Mouse (Mus musculus): ENCODE results near the gene Obp2a. TPM values are rescaled to one million over a fixed set of nuclear protein-coding genes. Genes with fewer than 3 reads are reported as not detected.
"Not testable (repeated sequence)": the region's sequence is repeated elsewhere in the genome, so short reads cannot be mapped to it uniquely, and the experiment has no call there.

The Obp2a gene
- 0.24 TPM in 1 of 2 replicates, not detected in the other for polyA plus RNA-seq (2015; fragmentation: Nextera tagmentation; extraction: Ambion mirVana)

DNA sequence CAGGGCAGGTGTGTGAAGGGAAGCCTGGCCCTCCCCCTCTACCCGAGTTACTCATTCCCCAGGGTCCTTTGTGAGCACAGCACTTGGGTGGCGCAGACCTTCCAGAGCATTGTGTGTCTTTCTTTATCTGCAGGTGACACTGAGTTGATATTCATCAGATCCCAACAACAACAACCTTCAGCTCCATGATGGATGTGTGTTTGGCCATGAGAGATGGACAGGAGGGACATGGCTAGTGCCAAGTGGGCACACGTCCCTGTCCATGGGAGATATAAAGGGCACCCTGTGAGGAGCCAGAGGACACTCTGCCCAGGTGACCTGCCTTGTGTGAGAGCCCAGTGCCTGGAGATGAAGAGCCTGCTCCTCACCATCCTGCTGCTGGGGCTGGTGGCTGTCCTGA is at the start of gene Obp2a:
Gene Obp2a (plus strand): TSS at position 301 of the 400 bp plus-strand sequence.
- not testable (repeated sequence) for ATAC-seq (ENCODE audit: low FRiP score, low TSS enrichment); H3K4me3 ChIP-seq (ENCODE audit: low read length); H3K9ac ChIP-seq (replicated peaks; ENCODE audit: low read length); H3K27ac ChIP-seq (ENCODE audit: low read length); H3K9me3 ChIP-seq (ENCODE audit: low read length); H3K4me1 ChIP-seq (ENCODE audit: insufficient read depth, low read length); H3K36me3 ChIP-seq (ENCODE audit: insufficient read depth, low read length); H3K27me3 ChIP-seq (ENCODE audit: insufficient read depth, low read length); H3K4me2 ChIP-seq (replicated peaks; ENCODE audit: low read depth, low read length)
- 86% methylated on average over 3 of the region's 3 CpGs for WGBS

DNA sequence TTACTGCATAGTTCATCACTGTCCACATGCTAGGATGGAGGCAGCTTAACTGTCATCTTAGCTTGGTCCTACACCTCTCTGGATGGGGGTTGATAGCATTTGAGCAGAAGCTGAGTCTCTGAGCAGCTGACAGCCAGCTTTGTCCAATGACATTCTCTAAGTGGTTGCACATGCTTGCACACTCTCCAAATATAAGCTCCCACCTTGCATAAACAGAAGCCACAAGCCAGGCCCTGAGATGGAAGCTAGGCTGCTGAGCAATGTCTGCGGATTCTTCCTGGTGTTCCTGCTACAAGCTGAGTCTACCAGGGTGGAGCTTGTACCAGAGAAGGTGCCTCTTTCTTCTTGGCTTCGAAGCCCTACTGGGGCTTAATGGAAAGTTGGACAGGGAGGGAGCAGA is 46.9 kb upstream of the Obp2a start, which contains the start of gene Lcn8:
Gene Lcn8 (plus strand): TSS at position 219 of the 400 bp plus-strand sequence.
- no peaks in the 10 kb centered on the region for H3K36me3 ChIP-seq (ENCODE audit: insufficient read depth, low read length)
- no peak within 1 kb of the TSS for H3K4me3 ChIP-seq (ENCODE audit: low read length)
- 79% methylated on average over 2 of the region's 2 CpGs for WGBS
- no peak within 1 kb of the TSS for H3K9ac ChIP-seq (replicated peaks; ENCODE audit: low read length)
- no peaks in the 10 kb centered on the region for H3K4me1 ChIP-seq (ENCODE audit: insufficient read depth, low read length)
- ATAC-seq (ENCODE audit: low FRiP score, low TSS enrichment): no peak
- H3K27ac ChIP-seq (ENCODE audit: low read length): no peak within 1 kb of the TSS
- no peaks in the 10 kb centered on the region for H3K27me3 ChIP-seq (ENCODE audit: insufficient read depth, low read length)
- H3K4me2 ChIP-seq (replicated peaks; ENCODE audit: low read depth, low read length): no peak within 1 kb of the TSS
- no peaks in the 10 kb centered on the region for H3K9me3 ChIP-seq (ENCODE audit: low read length)

DNA sequence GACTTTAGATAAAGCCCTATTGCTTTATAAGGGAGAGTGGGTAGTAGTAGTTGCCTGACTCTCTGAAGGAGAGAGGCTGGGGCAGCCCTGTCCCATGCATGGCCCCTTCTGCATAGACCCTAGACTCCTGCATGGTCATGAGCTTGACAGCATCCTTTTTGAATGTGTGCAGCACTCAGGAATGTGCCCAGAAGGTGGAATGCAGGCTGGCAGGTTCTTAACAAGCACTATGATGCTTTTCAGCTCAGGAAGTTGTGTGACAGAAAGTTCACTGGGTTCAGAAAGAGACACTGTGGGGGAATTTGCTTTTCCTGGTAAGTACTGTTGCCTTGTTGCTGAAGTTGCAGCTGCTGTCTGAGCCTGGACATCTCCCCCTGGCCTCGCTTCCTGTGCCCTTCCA is 45.3 kb upstream of the Obp2a start:
- Histone ChIP-seq H3K27me3 (ENCODE audit: insufficient read depth, low read length) (no peaks in the 10 kb centered on the region), H3K9ac (replicated peaks; ENCODE audit: low read length) (no peak overlapping the region), H3K36me3 (ENCODE audit: insufficient read depth, low read length) (no peaks in the 10 kb centered on the region), H3K4me3 (ENCODE audit: low read length) (no peak overlapping the region), H3K4me2 (replicated peaks; ENCODE audit: low read depth, low read length) (no peak overlapping the region), H3K4me1 (ENCODE audit: insufficient read depth, low read length) (no peaks in the 10 kb centered on the region), H3K27ac (ENCODE audit: low read length) (no peak overlapping the region), H3K9me3 (ENCODE audit: low read length) (no peaks in the 10 kb centered on the region)
- 44% methylated on average over 1 of the region's 1 CpGs for WGBS
- ATAC-seq (ENCODE audit: low FRiP score, low TSS enrichment): no peak

DNA sequence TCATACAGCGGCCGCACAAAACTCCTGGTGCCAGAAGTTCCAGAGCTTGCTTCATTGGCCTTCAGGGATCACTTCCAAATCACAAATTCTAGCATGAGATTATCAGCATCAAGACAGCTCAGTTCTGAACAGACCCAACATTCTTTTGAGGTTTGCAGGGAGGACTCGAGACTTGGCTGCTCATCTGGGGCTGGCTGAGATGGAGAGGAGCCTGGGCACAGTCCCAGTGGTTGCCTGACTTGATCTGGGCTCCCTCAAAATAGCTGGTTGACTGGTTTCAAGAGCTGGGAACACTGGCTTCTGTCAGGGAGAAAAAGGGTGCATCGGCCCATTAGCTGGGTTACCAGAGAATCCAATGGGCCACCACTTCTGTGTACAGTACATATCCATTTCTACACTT is 43.2 kb upstream of the Obp2a start:
- Histone ChIP-seq H3K4me1 (ENCODE audit: insufficient read depth, low read length) (no peaks in the 10 kb centered on the region), H3K27ac (ENCODE audit: low read length) (no peak overlapping the region), H3K9ac (replicated peaks; ENCODE audit: low read length) (no peak overlapping the region), H3K36me3 (ENCODE audit: insufficient read depth, low read length) (no peaks in the 10 kb centered on the region), H3K27me3 (ENCODE audit: insufficient read depth, low read length) (no peaks in the 10 kb centered on the region), H3K4me2 (replicated peaks; ENCODE audit: low read depth, low read length) (no peak overlapping the region), H3K4me3 (ENCODE audit: low read length) (no peak overlapping the region), H3K9me3 (ENCODE audit: low read length) (no peaks in the 10 kb centered on the region)
- ATAC-seq (ENCODE audit: low FRiP score, low TSS enrichment): no peak
- 86% methylated on average over 4 of the region's 4 CpGs for WGBS

DNA sequence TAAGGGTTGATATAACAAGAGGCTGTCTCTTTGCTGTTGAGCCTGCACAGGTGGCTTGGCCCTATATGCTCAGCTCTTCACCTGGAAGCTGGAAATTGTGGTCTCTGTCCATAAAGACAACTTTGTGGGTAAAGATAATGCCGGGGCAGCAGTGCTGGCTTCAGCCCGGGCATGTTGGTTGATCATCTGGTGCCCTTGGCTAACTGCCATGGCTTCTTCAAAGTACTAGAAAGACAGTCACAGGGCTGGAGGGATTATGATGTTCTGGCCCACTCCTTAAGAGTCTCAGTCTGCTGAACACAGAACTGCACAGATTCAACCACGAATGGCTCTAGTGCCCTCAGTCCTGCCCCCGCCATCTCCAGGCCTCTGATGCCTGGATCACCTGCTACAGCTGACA is 42.6 kb upstream of the Obp2a start:
- Histone ChIP-seq H3K4me3 (ENCODE audit: low read length) (no peak overlapping the region), H3K4me2 (replicated peaks; ENCODE audit: low read depth, low read length) (no peak overlapping the region), H3K9me3 (ENCODE audit: low read length) (no peaks in the 10 kb centered on the region), H3K36me3 (ENCODE audit: insufficient read depth, low read length) (no peaks in the 10 kb centered on the region), H3K27me3 (ENCODE audit: insufficient read depth, low read length) (no peaks in the 10 kb centered on the region), H3K4me1 (ENCODE audit: insufficient read depth, low read length) (no peaks in the 10 kb centered on the region), H3K9ac (replicated peaks; ENCODE audit: low read length) (no peak overlapping the region), H3K27ac (ENCODE audit: low read length) (no peak overlapping the region)
- no peak for ATAC-seq (ENCODE audit: low FRiP score, low TSS enrichment)
- 83% methylated on average over 4 of the region's 4 CpGs for WGBS

DNA sequence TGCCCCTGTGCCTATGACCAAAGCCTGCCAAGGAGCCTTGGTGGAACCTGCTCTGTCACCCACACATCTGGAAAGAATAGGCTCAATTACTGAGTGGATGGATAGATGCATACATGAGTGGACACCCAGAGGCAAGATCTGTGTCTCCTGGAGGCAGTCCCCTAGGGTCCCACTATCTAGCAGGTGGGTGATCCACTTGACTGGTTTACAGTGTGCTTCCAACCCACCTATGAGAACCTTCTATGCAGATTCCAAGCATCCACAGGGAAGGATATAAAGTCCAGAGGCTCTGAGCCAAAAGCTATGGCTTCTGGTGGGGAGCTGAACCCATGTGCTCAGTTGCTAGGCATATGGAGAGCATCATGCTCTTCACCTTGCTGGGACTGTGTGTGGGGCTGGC is 42.2 kb upstream of the Obp2a start, which contains the start of gene Lcn5:
Gene Lcn5 (plus strand): TSS at position 301 of the 400 bp plus-strand sequence.
- no peak for ATAC-seq (ENCODE audit: low FRiP score, low TSS enrichment)
- no peaks in the 10 kb centered on the region for H3K4me1 ChIP-seq (ENCODE audit: insufficient read depth, low read length)
- H3K4me2 ChIP-seq (replicated peaks; ENCODE audit: low read depth, low read length): no peak within 1 kb of the TSS
- no peaks in the 10 kb centered on the region for H3K9me3 ChIP-seq (ENCODE audit: low read length)
- no peak within 1 kb of the TSS for H3K9ac ChIP-seq (replicated peaks; ENCODE audit: low read length)
- no peaks in the 10 kb centered on the region for H3K36me3 ChIP-seq (ENCODE audit: insufficient read depth, low read length)
- no peak within 1 kb of the TSS for H3K27ac ChIP-seq (ENCODE audit: low read length)
- H3K27me3 ChIP-seq (ENCODE audit: insufficient read depth, low read length): no peaks in the 10 kb centered on the region
- no peak within 1 kb of the TSS for H3K4me3 ChIP-seq (ENCODE audit: low read length)

DNA sequence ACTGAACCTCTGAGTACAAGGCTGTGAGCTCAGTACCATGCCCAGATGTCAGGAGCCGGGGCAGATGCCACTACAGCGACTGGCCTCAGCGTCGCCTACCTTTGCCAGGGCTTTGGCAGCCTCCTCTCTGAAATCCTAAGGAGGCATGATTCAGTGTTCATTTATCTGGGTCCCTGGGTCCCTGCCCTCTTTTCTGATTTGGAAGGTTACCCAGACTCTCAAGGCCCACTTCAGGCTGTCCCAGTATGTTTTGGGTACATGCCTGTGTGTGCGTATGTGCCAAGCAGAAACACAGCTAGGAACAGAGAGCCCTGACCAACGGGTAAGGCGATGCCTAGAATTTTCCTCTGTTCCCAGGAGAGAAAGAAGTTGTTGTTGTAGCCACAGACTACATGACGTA is 39.6 kb upstream of the Obp2a start:
- Histone ChIP-seq H3K4me2 (replicated peaks; ENCODE audit: low read depth, low read length) (no peak overlapping the region), H3K27me3 (ENCODE audit: insufficient read depth, low read length) (no peaks in the 10 kb centered on the region), H3K9me3 (ENCODE audit: low read length) (no peaks in the 10 kb centered on the region), H3K27ac (ENCODE audit: low read length) (no peak overlapping the region), H3K36me3 (ENCODE audit: insufficient read depth, low read length) (no peaks in the 10 kb centered on the region), H3K4me3 (ENCODE audit: low read length) (no peak overlapping the region), H3K9ac (replicated peaks; ENCODE audit: low read length) (no peak overlapping the region), H3K4me1 (ENCODE audit: insufficient read depth, low read length) (no peaks in the 10 kb centered on the region)
- 76% methylated on average over 8 of the region's 8 CpGs for WGBS
- no peak for ATAC-seq (ENCODE audit: low FRiP score, low TSS enrichment)

DNA sequence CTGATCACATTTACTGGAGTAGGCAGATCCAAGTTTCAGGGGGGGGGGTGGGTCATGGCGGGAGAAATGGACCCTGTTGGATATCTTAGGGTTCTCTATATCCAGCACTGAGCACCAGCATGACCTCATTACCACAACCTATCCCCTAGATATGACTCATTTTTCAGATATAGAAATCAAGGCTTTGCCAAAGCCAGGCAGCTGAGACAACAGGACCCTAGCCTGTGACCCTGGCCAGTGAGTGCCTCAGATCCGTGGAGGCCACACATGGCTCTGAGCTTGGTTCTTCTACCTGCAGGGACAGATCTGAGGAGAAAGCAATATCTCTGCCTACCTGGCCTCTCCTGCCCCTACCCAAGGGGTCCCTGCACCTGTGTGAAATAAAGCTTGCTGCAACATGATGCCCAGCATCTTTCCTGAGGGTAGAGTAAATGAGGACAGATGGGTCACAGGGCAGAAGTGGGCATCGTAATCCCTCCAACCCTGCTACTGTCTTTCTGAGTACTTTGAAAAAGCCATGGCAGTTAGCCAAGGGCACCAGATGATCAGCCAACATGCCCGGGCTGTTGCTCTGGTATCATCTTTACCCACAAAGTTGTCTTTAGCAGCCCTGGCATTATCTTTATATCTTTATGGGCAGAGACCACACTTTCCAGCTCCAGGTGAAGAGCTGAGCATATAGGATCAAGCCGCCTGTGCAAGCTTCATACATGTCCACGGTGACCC is 38.4 kb upstream of the Obp2a start:
- H3K36me3 ChIP-seq (ENCODE audit: insufficient read depth, low read length): no peaks in the 10 kb centered on the region
- no peak overlapping the region for H3K27ac ChIP-seq (ENCODE audit: low read length)
- H3K27me3 ChIP-seq (ENCODE audit: insufficient read depth, low read length): no peaks in the 10 kb centered on the region
- H3K9me3 ChIP-seq (ENCODE audit: low read length): no peaks in the 10 kb centered on the region
- WGBS: 83% methylated on average over 6 of the region's 6 CpGs
- no peak overlapping the region for H3K4me2 ChIP-seq (replicated peaks; ENCODE audit: low read depth, low read length)
- no peak overlapping the region for H3K4me3 ChIP-seq (ENCODE audit: low read length)
- ATAC-seq (ENCODE audit: low FRiP score, low TSS enrichment): no peak
- no peak overlapping the region for H3K9ac ChIP-seq (replicated peaks; ENCODE audit: low read length)
- no peaks in the 10 kb centered on the region for H3K4me1 ChIP-seq (ENCODE audit: insufficient read depth, low read length)

DNA sequence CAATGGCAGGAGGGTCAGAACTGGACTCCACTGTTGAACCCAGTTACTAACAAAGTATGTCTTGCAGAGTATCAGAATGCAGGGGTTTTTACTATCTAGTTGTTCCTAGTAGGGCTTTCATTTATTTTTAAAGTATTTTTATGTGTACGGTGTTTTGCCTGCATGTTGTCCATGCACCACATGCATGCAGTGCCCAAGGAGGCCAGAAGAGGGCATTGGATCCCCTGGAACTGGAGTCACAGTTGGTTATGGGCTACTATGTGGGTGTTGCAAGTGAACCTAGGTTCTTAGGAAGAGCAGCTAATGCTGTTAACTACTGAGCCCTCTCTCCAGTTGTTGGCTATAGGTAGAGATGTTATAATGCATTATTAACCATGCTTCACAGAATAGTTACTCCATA is 36.3 kb upstream of the Obp2a start:
- H3K27me3 ChIP-seq (ENCODE audit: insufficient read depth, low read length): no peaks in the 10 kb centered on the region
- H3K36me3 ChIP-seq (ENCODE audit: insufficient read depth, low read length): no peaks in the 10 kb centered on the region
- 43% methylated on average over 1 of the region's 1 CpGs for WGBS
- no peaks in the 10 kb centered on the region for H3K4me1 ChIP-seq (ENCODE audit: insufficient read depth, low read length)
- H3K4me2 ChIP-seq (replicated peaks; ENCODE audit: low read depth, low read length): no peak overlapping the region
- no peak for ATAC-seq (ENCODE audit: low FRiP score, low TSS enrichment)
- no peak overlapping the region for H3K27ac ChIP-seq (ENCODE audit: low read length)
- no peak overlapping the region for H3K9ac ChIP-seq (replicated peaks; ENCODE audit: low read length)
- no peak overlapping the region for H3K4me3 ChIP-seq (ENCODE audit: low read length)
- H3K9me3 ChIP-seq (ENCODE audit: low read length): no peaks in the 10 kb centered on the region

DNA sequence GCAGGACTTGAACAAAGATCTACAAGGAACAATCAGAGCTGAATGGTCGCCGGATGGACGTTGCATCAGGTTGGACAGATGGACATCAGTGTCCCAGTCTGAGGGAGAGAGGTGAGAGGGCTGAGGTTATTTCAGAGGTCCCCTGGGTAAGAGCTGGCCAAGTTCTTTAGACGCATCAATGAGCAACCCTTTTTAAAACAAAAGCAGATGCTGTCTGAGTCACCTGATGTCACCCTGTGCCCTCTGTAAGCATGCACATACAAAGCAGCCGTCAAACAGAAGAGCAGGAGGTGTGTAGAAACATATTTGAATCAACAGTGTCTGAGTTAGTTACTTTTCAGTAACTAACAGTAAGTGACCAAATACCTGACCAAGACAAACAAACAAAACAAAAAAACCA is 35.7 kb upstream of the Obp2a start:
- Histone ChIP-seq H3K9ac (replicated peaks; ENCODE audit: low read length) (no peak overlapping the region), H3K27ac (ENCODE audit: low read length) (no peak overlapping the region), H3K4me3 (ENCODE audit: low read length) (no peak overlapping the region), H3K4me2 (replicated peaks; ENCODE audit: low read depth, low read length) (no peak overlapping the region), H3K9me3 (ENCODE audit: low read length) (no peaks in the 10 kb centered on the region), H3K36me3 (ENCODE audit: insufficient read depth, low read length) (no peaks in the 10 kb centered on the region), H3K4me1 (ENCODE audit: insufficient read depth, low read length) (no peaks in the 10 kb centered on the region), H3K27me3 (ENCODE audit: insufficient read depth, low read length) (no peaks in the 10 kb centered on the region)
- 76% methylated on average over 5 of the region's 5 CpGs for WGBS
- no peak for ATAC-seq (ENCODE audit: low FRiP score, low TSS enrichment)
